ENCODE assay signal across 8 mouse cellular contexts in the genomic region with DNA sequence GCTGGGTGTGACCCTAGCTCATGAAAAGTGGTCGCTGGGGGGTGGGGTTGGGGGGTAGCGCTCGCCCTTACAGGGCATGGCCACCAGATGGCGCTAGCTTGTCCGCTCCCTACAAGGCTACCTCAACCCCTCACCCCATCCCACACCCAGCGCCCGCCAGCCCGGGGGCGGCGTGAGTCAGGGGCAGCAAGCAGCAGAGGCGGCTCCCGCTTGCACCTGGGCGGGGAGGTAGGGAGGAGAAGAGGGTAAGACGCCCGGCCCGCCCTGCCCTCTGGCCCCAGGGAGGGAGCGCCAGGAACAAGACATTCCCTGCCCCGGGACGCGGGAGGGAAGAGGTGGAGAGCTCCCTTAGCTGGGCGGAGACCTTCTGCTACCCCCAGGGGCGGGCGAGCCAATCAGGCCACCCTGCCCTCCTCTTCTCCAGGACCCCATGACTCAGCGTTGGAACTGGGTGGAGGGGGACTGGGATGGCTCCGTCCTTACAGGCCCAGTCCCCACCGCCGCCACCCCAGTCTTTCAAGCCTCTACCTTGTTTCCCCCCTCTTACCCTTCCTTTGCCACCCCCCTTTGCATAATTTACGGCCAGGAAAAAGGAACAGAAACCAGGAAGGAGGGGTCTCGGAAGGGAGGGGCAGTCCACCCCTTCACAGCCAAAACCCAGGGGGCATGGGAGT. TPM values are rescaled to one million over a fixed set of nuclear protein-coding genes. Genes with fewer than 3 reads are reported as not detected.
DNase-seq lines count a peak whose midpoint lies in the region; ATAC-seq lines count a peak whose summit lies in the region.

No protein-coding gene starts in this region.

- H3K4me1 ChIP-seq in hindbrain, embryonic 13.5 days (replicated peaks) = peaks cover 22% of the 10 kb centered on the region
- peaks cover 11% of the 10 kb centered on the region for H3K4me1 ChIP-seq in midbrain, embryonic 11.5 days (ENCODE audit: control insufficient read depth, insufficient read depth, low read length)

- peak overlapping the region; percentile 57 for H3K4me3 ChIP-seq in hindbrain, embryonic 13.5 days
- H3K4me3 ChIP-seq in midbrain, embryonic 11.5 days (ENCODE audit: low read depth, low read length) = peak overlapping the region; percentile 41

- peak; percentile 56 to 63 for DNase-seq in layer of hippocampus, adult 18-20 months (ENCODE audit: low spot score in 2 of 2)
- DNase-seq in layer of hippocampus, adult 9-10 months (ENCODE audit: low spot score) = no peak
- peak; percentile 57 for DNase-seq in cerebellum, postnatal 36 days
- DNase-seq in frontal cortex, postnatal 36 days (ENCODE audit: low spot score in 2 of 2) = peak; percentile 59 to 76
- DNase-seq in left cerebral cortex, postnatal 36 days (ENCODE audit: low spot score in 2 of 2) = peak; percentile 76 to 79
- peak; percentile 99 for DNase-seq in midbrain, embryonic 11.5 days (ENCODE audit: low spot score, missing footprints)
- DNase-seq in skeletal muscle tissue, adult 2 months (ENCODE audit: low read depth, low spot score) = peak; percentile 79

- H3K36me3 ChIP-seq in hindbrain, embryonic 13.5 days = no peaks in the 10 kb centered on the region
- H3K36me3 ChIP-seq in midbrain, embryonic 11.5 days (ENCODE audit: control insufficient read depth, insufficient read depth, low read length) = no peaks in the 10 kb centered on the region

- peaks cover 1% of the 10 kb centered on the region; the same call in 1 of the 2 replicates for H3K27me3 ChIP-seq in hindbrain, embryonic 13.5 days
- H3K27me3 ChIP-seq in midbrain, embryonic 11.5 days (ENCODE audit: control insufficient read depth, insufficient read depth, low read length) = no peaks in the 10 kb centered on the region

- under 1% methylated on average over 28 of the region's 29 CpGs for WGBS in hindbrain, embryonic 13.5 days
- WGBS in midbrain, embryonic 11.5 days = 2% methylated on average over 28 of the region's 29 CpGs

- peak overlapping the region; percentile 85 for H3K4me2 ChIP-seq in hindbrain, embryonic 13.5 days
- H3K4me2 ChIP-seq in midbrain, embryonic 11.5 days = peak overlapping the region; percentile 64

- no peaks in the 10 kb centered on the region for H3K9me3 ChIP-seq in hindbrain, embryonic 13.5 days
- H3K9me3 ChIP-seq in midbrain, embryonic 11.5 days (ENCODE audit: control insufficient read depth, low read length) = no peaks in the 10 kb centered on the region

- ATAC-seq in hindbrain, embryonic 13.5 days (ENCODE audit: low FRiP score) = peak; percentile 86
- peak; percentile 90 for ATAC-seq in midbrain, embryonic 11.5 days (ENCODE audit: low FRiP score)

- H3K27ac ChIP-seq in hindbrain, embryonic 13.5 days = peak overlapping the region; percentile 30
- no peak overlapping the region for H3K27ac ChIP-seq in midbrain, embryonic 11.5 days (ENCODE audit: low read depth, low read length)

- H3K9ac ChIP-seq in hindbrain, embryonic 13.5 days = peak overlapping the region; percentile 80
- peak overlapping the region; percentile 69 for H3K9ac ChIP-seq in midbrain, embryonic 11.5 days (ENCODE audit: low read length)

- intact Hi-C loops in left cerebral cortex, postnatal 36 days (cut with DNase I) = loop anchor here (10.0 kb wide), 1 partner anchor 106 kb away; no protein-coding TSS in a partner anchor

RNA-seq across cellular contexts. Expression of a gene that starts 13.5 kb away (rescaled TPM):
- not detected for total RNA-seq in layer of hippocampus, adult 18-20 months (2021)
- 1.1 and 1.3 TPM in 2 replicates for polyA plus RNA-seq in hindbrain, embryonic 13.5 days (2015; fragmentation: Nextera tagmentation; extraction: Ambion mirVana)
- not detected for total RNA-seq in left cerebral cortex, postnatal 36 days (2021)
- 0.23 and 0.40 TPM in 2 replicates for polyA plus RNA-seq in midbrain, embryonic 11.5 days (2014; fragmentation: Nextera tagmentation; extraction: Ambion mirVana)

RNA-seq across cellular contexts. Expression of a gene that starts 16.0 kb away (rescaled TPM):
- total RNA-seq in layer of hippocampus, adult 18-20 months (2021) = 10 to 100 TPM; 12.1 to 16.8 TPM
- 0.70 and 0.73 TPM in 2 replicates for polyA plus RNA-seq in hindbrain, embryonic 13.5 days (2015; fragmentation: Nextera tagmentation; extraction: Ambion mirVana)
- 10 to 100 TPM; 10.9 to 18.6 TPM for total RNA-seq in left cerebral cortex, postnatal 36 days (2021)
- 0.27 and 0.32 TPM in 2 replicates for polyA plus RNA-seq in midbrain, embryonic 11.5 days (2014; fragmentation: Nextera tagmentation; extraction: Ambion mirVana)

RNA-seq across cellular contexts. Expression of a gene that starts 16.8 kb away (rescaled TPM):
- under 1 TPM; 0.22 to 0.41 TPM for total RNA-seq in layer of hippocampus, adult 18-20 months (2021)
- polyA plus RNA-seq in hindbrain, embryonic 13.5 days (2015; fragmentation: Nextera tagmentation; extraction: Ambion mirVana) = 0.14 and 0.17 TPM in 2 replicates
- total RNA-seq in left cerebral cortex, postnatal 36 days (2021) = under 1 TPM; 0.23 to 0.39 TPM
- polyA plus RNA-seq in midbrain, embryonic 11.5 days (2014; fragmentation: Nextera tagmentation; extraction: Ambion mirVana) = 0.33 TPM in 1 of 2 replicates, not detected in the other

RNA-seq across cellular contexts. Expression of a gene that starts 24.1 kb away (rescaled TPM):
- 1 to 10 TPM; 2.5 to 4.4 TPM for total RNA-seq in layer of hippocampus, adult 18-20 months (2021)
- 1.1 and 1.4 TPM in 2 replicates for polyA plus RNA-seq in hindbrain, embryonic 13.5 days (2015; fragmentation: Nextera tagmentation; extraction: Ambion mirVana)
- total RNA-seq in left cerebral cortex, postnatal 36 days (2021) = 1 to 10 TPM; 4.2 to 5.3 TPM
- 0.52 TPM in 1 of 2 replicates, not detected in the other for polyA plus RNA-seq in midbrain, embryonic 11.5 days (2014; fragmentation: Nextera tagmentation; extraction: Ambion mirVana)

RNA-seq across cellular contexts. Expression of a gene that starts 28.7 kb away (rescaled TPM):
- total RNA-seq in layer of hippocampus, adult 18-20 months (2021) = 100 to 1,000 TPM; 120 to 126 TPM
- polyA plus RNA-seq in hindbrain, embryonic 13.5 days (2015; fragmentation: Nextera tagmentation; extraction: Ambion mirVana) = 41.5 and 47.0 TPM in 2 replicates
- 100 to 1,000 TPM in 1 of 2 experiments, 10 to 100 TPM in 1; 96.1 to 120 TPM for total RNA-seq in left cerebral cortex, postnatal 36 days (2021)
- 17.0 and 18.7 TPM in 2 replicates for polyA plus RNA-seq in midbrain, embryonic 11.5 days (2014; fragmentation: Nextera tagmentation; extraction: Ambion mirVana)
